In the genomic region with DNA sequence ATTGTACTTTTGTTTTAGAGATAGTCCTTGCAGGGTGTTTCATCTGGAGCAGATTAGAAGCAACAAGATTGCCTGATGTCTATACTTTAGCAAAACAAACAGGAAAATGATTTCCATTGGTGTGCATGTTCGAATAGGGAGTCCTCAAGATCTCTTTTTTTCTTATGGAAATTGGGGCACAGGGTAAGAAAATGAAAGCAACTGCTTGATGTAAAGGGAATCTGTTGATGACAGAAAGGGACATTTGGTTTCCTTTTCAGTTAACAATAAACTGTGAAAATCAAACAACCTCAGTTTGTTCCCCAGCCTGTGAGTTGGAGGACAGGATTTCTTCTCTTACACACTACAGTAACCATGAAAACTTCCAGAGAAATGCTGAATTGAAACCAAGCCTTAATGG, we compare ENCODE assay signal across 17 mouse cellular contexts. TPM values are rescaled to one million over a fixed set of nuclear protein-coding genes. Genes with fewer than 3 reads are reported as not detected.
DNase-seq lines count a peak whose midpoint lies in the region; ATAC-seq and TF ChIP-seq lines count a peak whose summit lies in the region.
"Had no signal": no experiment of that assay in that cellular context is flagged by ENCODE, and none has a peak within 500 bp of the region (broad histone marks: within the 10 kb centered on the region; RNA-seq: fewer than 3 reads in every experiment).

No protein-coding gene starts in this region.

- no peak for TF ChIP-seq CTCF in forebrain, postnatal 0 days (IDR thresholded peaks at IDR 0.05; ENCODE audit: low read depth)

- H3K27me3 ChIP-seq in neural tube, embryonic 13.5 days = no peaks in the 10 kb centered on the region
- no peaks in the 10 kb centered on the region for H3K27me3 ChIP-seq in forebrain, postnatal 0 days (ENCODE audit: insufficient read depth, low read length)
- no peaks in the 10 kb centered on the region for H3K27me3 ChIP-seq in hindbrain, embryonic 16.5 days (replicated peaks; ENCODE audit: control insufficient read depth, insufficient read depth, low read length)
- H3K27me3 ChIP-seq in midbrain, embryonic 16.5 days (ENCODE audit: control insufficient read depth, insufficient read depth, low read depth, low read length) = no peaks in the 10 kb centered on the region
- H3K27me3 ChIP-seq: liver, embryonic 15.5 days had no signal

- no peak overlapping the region for H3K4me2 ChIP-seq in neural tube, embryonic 13.5 days
- H3K4me2 ChIP-seq in forebrain, postnatal 0 days (ENCODE audit: low read depth) = no peak overlapping the region
- H3K4me2 ChIP-seq in hindbrain, embryonic 16.5 days (ENCODE audit: low read length) = no peak overlapping the region
- H3K4me2 ChIP-seq in midbrain, embryonic 16.5 days (ENCODE audit: low read length) = no peak overlapping the region
- H3K4me2 ChIP-seq: liver, embryonic 15.5 days had no signal

- no peak for DNase-seq in neural tube, embryonic 10.5 days (ENCODE audit: extremely low spot score, low spot score)
- DNase-seq in forebrain, postnatal 0 days = no peak
- DNase-seq in gastrocnemius, postnatal 10 days = no peak
- no peak for DNase-seq in gastrocnemius, postnatal 4 days (ENCODE audit: low spot score in 2 of 2)
- DNase-seq in left cerebral cortex, adult 9 months (ENCODE audit: low spot score in 2 of 2) = no peak
- DNase-seq: adrenal gland, adult 2 months; cerebellum, postnatal 10 days; gastrocnemius, postnatal 36 days; kidney, adult 2 months; kidney, postnatal 10 days; right cerebral cortex, adult 18-20 months; thymus, postnatal 4 days had no signal

- no peaks in the 10 kb centered on the region for H3K36me3 ChIP-seq in neural tube, embryonic 13.5 days
- no peaks in the 10 kb centered on the region for H3K36me3 ChIP-seq in forebrain, postnatal 0 days (ENCODE audit: insufficient read depth)
- H3K36me3 ChIP-seq in hindbrain, embryonic 16.5 days (ENCODE audit: control insufficient read depth, insufficient read depth, low read length) = no peaks in the 10 kb centered on the region
- no peaks in the 10 kb centered on the region for H3K36me3 ChIP-seq in midbrain, embryonic 16.5 days (ENCODE audit: control insufficient read depth, insufficient read depth, low read length)
- H3K36me3 ChIP-seq: liver, embryonic 15.5 days had no signal

- peaks cover 6% of the 10 kb centered on the region; the same call in 1 of the 2 replicates for H3K4me1 ChIP-seq in neural tube, embryonic 13.5 days (replicated peaks)
- H3K4me1 ChIP-seq in forebrain, postnatal 0 days (ENCODE audit: insufficient read depth) = peaks cover 6% of the 10 kb centered on the region; the same call in 1 of the 2 replicates
- no peaks in the 10 kb centered on the region for H3K4me1 ChIP-seq in hindbrain, embryonic 16.5 days (ENCODE audit: control insufficient read depth, insufficient read depth, low read depth, low read length)
- H3K4me1 ChIP-seq in midbrain, embryonic 16.5 days (ENCODE audit: control insufficient read depth, insufficient read depth, low read length) = no peaks in the 10 kb centered on the region

- ATAC-seq in neural tube, embryonic 13.5 days (ENCODE audit: low read depth) = no peak
- no peak; the same call in 1 of the 2 replicates for ATAC-seq in forebrain, postnatal 0 days
- ATAC-seq in hindbrain, embryonic 16.5 days = no peak
- ATAC-seq in midbrain, embryonic 16.5 days = peak; percentile 37; the same call in 1 of the 2 replicates

- H3K9me3 ChIP-seq in neural tube, embryonic 13.5 days = no peaks in the 10 kb centered on the region
- H3K9me3 ChIP-seq in forebrain, postnatal 0 days (ENCODE audit: low read length) = no peaks in the 10 kb centered on the region
- H3K9me3 ChIP-seq in hindbrain, embryonic 16.5 days (ENCODE audit: control insufficient read depth, low read length) = no peaks in the 10 kb centered on the region
- H3K9me3 ChIP-seq in midbrain, embryonic 16.5 days (replicated peaks; ENCODE audit: control insufficient read depth, low read length, poor library complexity, severe bottlenecking) = no peaks in the 10 kb centered on the region
- H3K9me3 ChIP-seq: liver, embryonic 15.5 days had no signal

- WGBS in neural tube, embryonic 13.5 days = 42% methylated on average over 1 of the region's 1 CpGs
- WGBS in forebrain, postnatal 0 days = 20% methylated on average over 1 of the region's 1 CpGs
- 44% methylated on average over 1 of the region's 1 CpGs for WGBS in hindbrain, embryonic 16.5 days
- 36% methylated on average over 1 of the region's 1 CpGs for WGBS in midbrain, embryonic 16.5 days

- peak overlapping the region; percentile 7; the same call in 1 of the 2 replicates for H3K27ac ChIP-seq in neural tube, embryonic 13.5 days (replicated peaks)
- 0 out of 2 replicates have a peak overlapping the region, but pooled peaks have one; percentile 35 for H3K27ac ChIP-seq in forebrain, postnatal 0 days (ENCODE audit: low read depth, low read length)
- 0 out of 2 replicates have a peak overlapping the region, but pooled peaks have one; percentile 29 for H3K27ac ChIP-seq in hindbrain, embryonic 16.5 days (ENCODE audit: low read depth, low read length)
- no peak overlapping the region for H3K27ac ChIP-seq in midbrain, embryonic 16.5 days (ENCODE audit: low read length)
- H3K27ac ChIP-seq: liver, embryonic 15.5 days; macrophage had no signal

- no peak overlapping the region for H3K9ac ChIP-seq in neural tube, embryonic 13.5 days
- H3K9ac ChIP-seq in forebrain, postnatal 0 days = no peak overlapping the region
- H3K9ac ChIP-seq in hindbrain, embryonic 16.5 days (ENCODE audit: low read depth, low read length) = no peak overlapping the region
- H3K9ac ChIP-seq in midbrain, embryonic 16.5 days (ENCODE audit: low read depth, low read length) = no peak overlapping the region
- H3K9ac ChIP-seq: liver, embryonic 15.5 days had no signal

- H3K4me3 ChIP-seq in neural tube, embryonic 13.5 days = no peak overlapping the region
- H3K4me3 ChIP-seq in forebrain, postnatal 0 days (ENCODE audit: low read depth, low read length) = no peak overlapping the region
- no peak overlapping the region for H3K4me3 ChIP-seq in hindbrain, embryonic 16.5 days (ENCODE audit: low read length)
- H3K4me3 ChIP-seq in midbrain, embryonic 16.5 days (ENCODE audit: low read depth, low read length) = no peak overlapping the region
- H3K4me3 ChIP-seq: liver, embryonic 15.5 days had no signal

RNA-seq across cellular contexts. Expression of gene Cd47, which starts 47.4 kb away (rescaled TPM):
- 103 and 106 TPM in 2 replicates for polyA plus RNA-seq in neural tube, embryonic 13.5 days (2015; fragmentation: Nextera tagmentation; extraction: Ambion mirVana)
- total RNA-seq in forebrain, postnatal 0 days (2014; rRNA removed) = 46.4 and 47.3 TPM in 2 replicates
- 135 and 210 TPM in 2 replicates for polyA plus RNA-seq in forebrain, postnatal 0 days (2015; fragmentation: Nextera tagmentation; extraction: Ambion mirVana)
- 172 and 192 TPM in 2 replicates for polyA plus RNA-seq in hindbrain, embryonic 16.5 days (2015; fragmentation: Nextera tagmentation; extraction: Ambion mirVana)
- polyA plus RNA-seq in midbrain, embryonic 16.5 days (2015; fragmentation: Nextera tagmentation; extraction: Ambion mirVana) = 157 and 169 TPM in 2 replicates
- total RNA-seq in gastrocnemius, postnatal 10 days (2021) = 10 to 100 TPM; 41.9 to 49.2 TPM
- total RNA-seq in gastrocnemius, postnatal 4 days (2021) = 10 to 100 TPM; 53.2 to 55.3 TPM

RNA-seq across cellular contexts. Expression of gene Ift57, which starts 53.9 kb away (rescaled TPM):
- polyA plus RNA-seq in neural tube, embryonic 13.5 days (2015; fragmentation: Nextera tagmentation; extraction: Ambion mirVana) = 38.6 and 39.9 TPM in 2 replicates
- total RNA-seq in forebrain, postnatal 0 days (2014; rRNA removed) = 28.4 and 28.5 TPM in 2 replicates
- polyA plus RNA-seq in forebrain, postnatal 0 days (2015; fragmentation: Nextera tagmentation; extraction: Ambion mirVana) = 55.5 and 61.4 TPM in 2 replicates
- polyA plus RNA-seq in hindbrain, embryonic 16.5 days (2015; fragmentation: Nextera tagmentation; extraction: Ambion mirVana) = 42.2 and 43.8 TPM in 2 replicates
- 43.7 and 56.7 TPM in 2 replicates for polyA plus RNA-seq in midbrain, embryonic 16.5 days (2015; fragmentation: Nextera tagmentation; extraction: Ambion mirVana)
- 10 to 100 TPM in 1 of 2 experiments, 1 to 10 TPM in 1; 6.3 to 10.3 TPM for total RNA-seq in gastrocnemius, postnatal 10 days (2021)
- total RNA-seq in gastrocnemius, postnatal 4 days (2021) = 10 to 100 TPM; 10.1 to 12.6 TPM
